Mouse (Mus musculus) forebrain, embryonic 15.5 days (tissue): ENCODE data around the gene Ugt1a10. TPM values are rescaled to one million over a fixed set of nuclear protein-coding genes. Genes with fewer than 3 reads are reported as not detected.
"Not testable (repeated sequence)": the region's sequence is repeated elsewhere in the genome, so short reads cannot be mapped to it uniquely, and the experiment has no call there.

Experiments
- ATAC-seq: fragments of 200-750 bp; cut with Nextera tagmentation; replicated peaks from 2 replicates; pipeline ENCODE4 v1.8.0; 2017; ENCODE audit warnings: mild to moderate bottlenecking, moderate TSS enrichment, moderate library complexity
- H3K27ac ChIP-seq: fragments of 300-500 bp; sonication (generic); replicated peaks from 2 replicates; pipeline ENCODE4 v1.5.1; 2015; ENCODE audit warnings: mild to moderate bottlenecking, inconsistent platforms
- H3K27me3 ChIP-seq: fragments of 300-500 bp; sonication (generic); 2 replicates; pipeline ENCODE4 v1.6.1; 2015; ENCODE audit warnings: inconsistent platforms
- H3K36me3 ChIP-seq: fragments of 300-500 bp; sonication (generic); 2 replicates; pipeline ENCODE4 v1.6.1; 2015; ENCODE audit warnings: mild to moderate bottlenecking, inconsistent platforms
- H3K4me1 ChIP-seq: fragments of 300-500 bp; sonication (generic); 2 replicates; pipeline ENCODE4 v1.6.1; 2015; ENCODE audit warnings: inconsistent platforms
- H3K4me2 ChIP-seq: fragments of 300-500 bp; sonication (generic); replicated peaks from 2 replicates; pipeline ENCODE4 v1.6.1; 2015; ENCODE audit warnings: mild to moderate bottlenecking, inconsistent platforms
- H3K4me3 ChIP-seq: fragments of 300-500 bp; sonication (generic); 2 replicates; pipeline ENCODE4 v1.5.1; 2015; ENCODE audit warnings: mild to moderate bottlenecking, inconsistent platforms
- H3K9ac ChIP-seq: fragments of 300-500 bp; sonication (generic); replicated peaks from 2 replicates; pipeline ENCODE4 v1.6.1; 2015; ENCODE audit warnings: mild to moderate bottlenecking, inconsistent platforms
- H3K9me3 ChIP-seq: fragments of 300-500 bp; sonication (generic); 2 replicates; pipeline ENCODE4 v1.6.1; 2016; ENCODE audit warnings: inconsistent platforms
- WGBS: fragments of 180-500 bp; shearing (Covaris S2); methylation state at CpG from one replicate; pipeline ENCODE4 v1.1.7; 2015; ENCODE audit warnings: mixed read lengths; 5-methylcytosine and 5-hydroxymethylcytosine counted together
- polyA plus RNA-seq: library from polyadenylated mRNA; unstranded; fragments of >200 nt; fragmentation: Nextera tagmentation; extraction: Ambion mirVana; gene quantifications from 2 replicates; pipeline ENCODE4 v1.2.1, GENCODE M21; 2015

Ugt1a10 gene
- polyA plus RNA-seq, 1 experiment from 2014 or later: not detected

DNA sequence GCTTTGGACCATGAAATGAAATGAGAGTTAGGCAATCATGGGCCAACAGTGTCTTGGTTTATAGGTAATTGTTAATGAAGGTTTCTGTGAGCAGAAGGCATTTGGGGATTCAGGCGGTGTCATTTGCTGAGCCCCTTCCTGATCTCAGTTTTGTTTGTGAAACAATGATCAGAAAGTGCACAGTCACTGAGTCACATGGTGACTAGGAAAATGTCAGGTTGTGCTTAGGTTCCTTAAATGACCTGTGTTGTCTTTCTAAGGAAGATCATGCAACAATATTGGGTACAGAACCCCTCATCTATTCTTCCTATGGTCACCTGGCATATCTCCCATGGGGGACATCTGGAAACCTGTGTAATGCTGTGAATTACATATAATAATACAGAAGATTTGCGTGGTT is 7.8 kb upstream of the Ugt1a10 start:
- ATAC-seq, H3K4me3 ChIP-seq, H3K36me3 ChIP-seq, H3K9ac ChIP-seq, H3K27me3 ChIP-seq, H3K27ac ChIP-seq, H3K9me3 ChIP-seq, H3K4me2 ChIP-seq, H3K4me1 ChIP-seq: not testable (repeated sequence)
- WGBS: 79% methylated on average over 2 of the region's 2 CpGs

DNA sequence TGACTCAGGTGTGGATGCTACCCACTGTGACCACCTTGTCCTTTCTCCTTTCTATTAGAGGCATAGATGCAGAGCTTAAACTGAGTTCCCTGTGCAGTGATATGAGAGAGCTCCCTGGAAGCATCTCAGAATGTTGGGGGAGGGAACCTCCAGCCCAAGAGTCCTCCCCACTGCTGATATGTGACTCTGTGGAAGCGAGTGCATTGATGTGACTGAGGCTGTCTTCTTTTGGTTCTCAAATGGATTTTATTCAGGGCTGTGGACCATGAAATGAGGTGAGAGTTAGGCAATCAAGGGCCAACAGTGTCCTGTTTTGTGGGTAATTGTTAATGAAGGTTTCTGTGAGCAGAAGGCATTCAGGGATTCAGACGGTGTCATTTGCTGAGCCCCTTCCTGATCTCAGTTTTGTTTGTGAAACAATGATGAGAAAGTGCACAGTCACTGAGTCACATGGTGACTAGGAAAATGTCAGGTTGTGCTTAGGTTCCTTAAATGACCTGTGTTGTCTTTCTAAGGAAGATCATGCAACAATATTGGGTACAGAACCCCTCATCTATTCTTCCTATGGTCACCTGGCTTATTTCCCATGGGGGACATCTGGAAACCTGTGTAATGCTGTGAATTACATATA is 11.4 kb downstream of the Ugt1a10 start:
- not testable (repeated sequence) for H3K27ac ChIP-seq, H3K4me3 ChIP-seq, H3K4me1 ChIP-seq, H3K9ac ChIP-seq, H3K9me3 ChIP-seq, H3K36me3 ChIP-seq, H3K27me3 ChIP-seq, H3K4me2 ChIP-seq, ATAC-seq
- WGBS: 38% methylated on average over 1 of the region's 2 CpGs

DNA sequence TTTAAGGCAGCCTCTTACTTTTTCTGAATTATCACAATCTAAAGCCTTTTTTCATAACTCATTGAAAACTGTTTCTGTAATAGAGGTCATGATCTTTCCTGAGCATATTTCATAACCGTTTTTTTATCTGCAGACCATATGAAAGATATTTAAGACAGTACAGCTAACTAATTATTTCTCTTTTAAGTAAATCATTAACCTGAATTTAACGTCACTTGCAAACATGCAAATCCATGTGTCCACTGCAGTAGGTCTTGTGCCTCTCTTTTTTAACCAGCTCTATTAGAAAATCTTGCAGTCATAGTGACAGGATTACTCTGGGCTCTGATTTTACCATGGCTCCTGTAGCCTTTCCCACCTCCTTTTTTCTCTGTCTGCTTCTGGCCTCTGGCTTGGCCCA is 15.3 kb downstream of the Ugt1a10 start, which contains the start of gene Ugt1a9:
Gene Ugt1a9 (plus strand): TSS at position 306 of the 400 bp plus-strand sequence.
- WGBS: 83% methylated on average over 2 of the region's 2 CpGs
- Histone ChIP-seq H3K4me2 (no peak within 1 kb of the TSS), H3K9ac (no peak within 1 kb of the TSS), H3K27ac (no peak within 1 kb of the TSS), H3K4me3 (no peak within 1 kb of the TSS), H3K9me3 (no peaks in the 10 kb centered on the region), H3K36me3 (no peaks in the 10 kb centered on the region), H3K4me1 (no peaks in the 10 kb centered on the region), H3K27me3 (no peaks in the 10 kb centered on the region)
- no peak for ATAC-seq

DNA sequence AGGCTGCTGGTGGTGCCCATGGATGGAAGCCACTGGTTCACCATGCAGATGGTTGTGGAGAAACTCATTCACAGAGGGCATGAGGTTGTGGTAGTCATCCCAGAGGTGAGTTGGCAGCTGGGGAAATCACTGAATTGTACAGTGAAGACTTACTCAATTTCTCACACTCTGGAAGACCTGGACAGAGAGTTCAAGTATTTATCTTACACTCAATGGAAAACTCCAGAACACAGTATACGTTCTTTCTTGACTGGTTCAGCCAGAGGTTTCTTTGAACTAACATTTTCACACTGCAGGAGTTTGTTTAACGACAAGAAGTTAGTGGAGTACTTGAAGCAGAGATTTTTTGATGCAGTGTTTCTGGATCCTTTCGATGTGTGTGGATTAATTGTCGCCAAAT is 15.7 kb downstream of the Ugt1a10 start:
- no peaks in the 10 kb centered on the region for H3K27me3 ChIP-seq
- H3K9me3 ChIP-seq: no peaks in the 10 kb centered on the region
- no peak overlapping the region for H3K9ac ChIP-seq
- no peak for ATAC-seq
- WGBS: 86% methylated on average over 4 of the region's 4 CpGs
- H3K4me1 ChIP-seq: no peaks in the 10 kb centered on the region
- H3K4me2 ChIP-seq: no peak overlapping the region
- no peaks in the 10 kb centered on the region for H3K36me3 ChIP-seq
- H3K27ac ChIP-seq: no peak overlapping the region
- no peak overlapping the region for H3K4me3 ChIP-seq

DNA sequence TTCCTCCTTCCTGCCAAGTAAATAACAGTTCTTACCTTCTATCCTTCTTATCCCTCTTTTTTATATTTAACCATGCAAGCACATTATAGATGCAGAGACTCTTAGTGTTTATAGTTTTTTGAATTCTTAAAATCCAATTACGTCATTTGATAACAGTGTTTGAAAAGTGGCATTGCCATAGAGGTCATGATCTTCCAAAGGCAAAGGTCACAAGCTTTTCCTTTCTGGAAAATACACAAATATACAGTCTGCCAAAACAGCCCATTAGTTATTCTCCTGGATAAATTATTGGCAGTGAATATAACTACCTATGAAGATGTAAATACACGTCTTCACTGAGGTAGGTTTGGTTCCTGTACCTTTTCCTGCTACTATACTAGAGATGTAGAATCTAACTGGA is 19.3 kb downstream of the Ugt1a10 start:
- H3K4me2 ChIP-seq: no peak overlapping the region
- no peak overlapping the region for H3K4me3 ChIP-seq
- H3K27me3 ChIP-seq: no peaks in the 10 kb centered on the region
- H3K4me1 ChIP-seq: no peaks in the 10 kb centered on the region
- no peak overlapping the region for H3K9ac ChIP-seq
- WGBS: 89% methylated on average over 2 of the region's 2 CpGs
- no peak overlapping the region for H3K27ac ChIP-seq
- no peaks in the 10 kb centered on the region for H3K36me3 ChIP-seq
- no peaks in the 10 kb centered on the region for H3K9me3 ChIP-seq
- ATAC-seq: no peak

DNA sequence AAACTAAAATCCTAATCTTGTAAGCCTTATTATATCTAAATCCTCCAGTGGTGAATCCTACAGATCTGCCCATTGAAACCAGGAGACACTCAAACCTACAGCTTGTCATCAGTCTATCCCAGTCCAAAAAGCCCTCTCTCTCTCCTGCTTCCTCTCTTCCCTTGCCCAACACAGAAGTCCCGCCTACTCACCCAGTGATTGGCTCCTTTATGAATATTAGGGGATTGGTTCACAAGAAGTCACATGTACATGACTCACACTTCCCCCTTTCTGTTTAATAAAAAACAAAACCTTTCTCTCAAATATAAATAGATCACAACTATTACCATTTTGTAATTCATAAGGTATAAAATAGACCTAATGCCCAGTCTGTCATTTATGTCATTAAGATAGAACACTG is 21.9 kb downstream of the Ugt1a10 start:
- Histone ChIP-seq H3K9me3 (no peaks in the 10 kb centered on the region), H3K4me3 (no peak overlapping the region)
- WGBS: 91% methylated on average over 1 of the region's 1 CpGs

DNA sequence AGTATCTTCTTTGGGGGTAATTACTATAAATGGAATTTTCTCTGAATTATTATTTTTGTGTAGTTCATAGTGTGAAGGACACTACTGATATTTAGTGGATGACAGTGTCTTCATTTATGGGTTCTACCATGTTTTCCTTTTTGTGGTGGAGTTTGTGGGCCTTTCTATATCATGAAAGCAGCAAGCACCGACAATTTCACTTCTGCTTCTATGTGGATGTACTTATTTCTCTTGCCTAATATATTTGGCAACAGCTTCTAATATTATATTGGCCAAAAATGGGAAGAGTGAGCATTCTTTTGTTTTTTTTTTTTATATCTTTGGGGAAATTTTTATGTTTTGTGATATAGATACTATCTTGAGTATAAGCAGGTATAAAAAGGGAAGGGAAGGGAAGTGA is 26.5 kb downstream of the Ugt1a10 start:
- Histone ChIP-seq H3K27me3 (no peaks in the 10 kb centered on the region), H3K9ac (no peak overlapping the region), H3K4me3 (no peak overlapping the region), H3K4me1 (no peaks in the 10 kb centered on the region), H3K9me3 (no peaks in the 10 kb centered on the region), H3K36me3 (no peaks in the 10 kb centered on the region), H3K27ac (no peak overlapping the region), H3K4me2 (no peak overlapping the region)
- WGBS: 90% methylated on average over 1 of the region's 1 CpGs
- no peak for ATAC-seq

More for the DNA sequence above, 21.9 kb downstream of the Ugt1a10 start:
- Histone ChIP-seq H3K4me2 (no peak overlapping the region), H3K36me3 (no peaks in the 10 kb centered on the region), H3K9ac (no peak overlapping the region), H3K4me1 (no peaks in the 10 kb centered on the region), H3K27ac (no peak overlapping the region), H3K27me3 (no peaks in the 10 kb centered on the region)
- no peak for ATAC-seq

DNA sequence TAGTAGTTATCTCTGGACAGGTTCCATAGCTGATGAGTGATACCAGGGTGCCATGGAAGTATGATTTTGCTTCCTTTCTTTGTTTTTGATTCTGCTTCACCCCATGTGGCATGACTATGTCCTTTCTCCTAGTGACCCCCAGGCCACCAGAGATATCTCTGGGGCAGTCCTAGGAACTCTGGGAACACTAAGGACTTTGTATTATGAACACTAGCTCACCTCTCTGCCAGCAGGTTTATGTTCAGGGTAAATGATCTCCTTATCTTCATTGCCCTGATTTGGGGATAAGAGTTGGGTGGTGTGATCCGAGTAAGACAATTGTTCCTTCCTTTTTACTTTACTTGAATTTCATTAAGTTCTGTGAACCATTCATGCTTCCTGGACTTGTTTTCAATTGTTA is 30.9 kb downstream of the Ugt1a10 start:
- Histone ChIP-seq H3K36me3 (no peaks in the 10 kb centered on the region), H3K4me2 (no peak overlapping the region), H3K9ac (no peak overlapping the region), H3K27me3 (no peaks in the 10 kb centered on the region), H3K9me3 (no peaks in the 10 kb centered on the region), H3K27ac (no peak overlapping the region), H3K4me3 (no peak overlapping the region), H3K4me1 (no peaks in the 10 kb centered on the region)
- no peak for ATAC-seq
- WGBS: 81% methylated on average over 1 of the region's 1 CpGs

DNA sequence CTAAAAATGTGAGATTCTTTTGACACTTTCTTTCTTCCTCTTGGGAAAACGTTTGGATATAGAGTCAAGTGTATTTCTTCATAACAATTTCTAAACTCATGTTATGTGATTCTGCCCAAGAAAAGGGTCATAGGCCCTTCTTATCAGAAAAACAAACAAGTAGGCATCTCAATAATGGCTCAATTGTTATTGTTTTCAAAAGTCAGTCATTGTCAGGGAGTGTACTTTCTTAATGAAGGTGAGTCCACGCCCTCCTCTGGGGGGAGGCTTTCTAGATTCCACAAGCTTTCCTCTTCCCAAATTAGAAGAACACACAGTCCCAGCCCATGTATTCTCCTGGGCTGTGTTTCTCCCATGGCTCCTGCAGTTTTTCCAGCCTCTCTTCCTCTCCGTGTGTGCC is 32.3 kb downstream of the Ugt1a10 start, which contains the start of gene Ugt1a8:
Gene Ugt1a8 (plus strand): TSS at position 301 of the 400 bp plus-strand sequence.
- no peaks in the 10 kb centered on the region for H3K4me1 ChIP-seq
- 78% methylated on average over 3 of the region's 3 CpGs for WGBS
- H3K27ac ChIP-seq: no peak within 1 kb of the TSS
- H3K36me3 ChIP-seq: no peaks in the 10 kb centered on the region
- H3K27me3 ChIP-seq: no peaks in the 10 kb centered on the region
- no peak within 1 kb of the TSS for H3K9ac ChIP-seq
- ATAC-seq: no peak
- no peak within 1 kb of the TSS for H3K4me3 ChIP-seq
- H3K4me2 ChIP-seq: no peak within 1 kb of the TSS
- H3K9me3 ChIP-seq: no peaks in the 10 kb centered on the region

DNA sequence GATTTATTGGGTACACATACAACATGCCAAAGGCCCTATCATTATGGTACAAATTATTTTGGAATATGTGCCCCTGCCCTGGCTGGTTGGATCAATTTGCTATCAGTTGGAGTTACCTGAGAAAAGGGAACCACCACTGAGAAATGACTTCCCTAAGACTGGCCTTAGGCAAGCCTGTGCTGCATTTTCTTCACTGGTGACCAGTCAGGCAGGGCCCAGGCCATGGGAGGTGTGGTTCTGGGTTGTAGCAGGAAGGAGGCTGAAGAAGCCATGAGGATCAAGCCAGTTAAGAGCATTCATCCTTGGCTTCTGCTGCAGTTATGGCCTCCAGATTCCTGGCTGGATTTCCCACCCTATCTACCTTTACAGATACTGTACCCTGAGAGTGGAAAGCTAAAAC is 37.2 kb downstream of the Ugt1a10 start:
- no peaks in the 10 kb centered on the region for H3K9me3 ChIP-seq
- H3K4me2 ChIP-seq: no peak overlapping the region
- H3K27me3 ChIP-seq: no peaks in the 10 kb centered on the region
- ATAC-seq: no peak
- no peak overlapping the region for H3K27ac ChIP-seq
- no peak overlapping the region for H3K9ac ChIP-seq
- H3K4me1 ChIP-seq: no peaks in the 10 kb centered on the region
- no peak overlapping the region for H3K4me3 ChIP-seq
- no peaks in the 10 kb centered on the region for H3K36me3 ChIP-seq

DNA sequence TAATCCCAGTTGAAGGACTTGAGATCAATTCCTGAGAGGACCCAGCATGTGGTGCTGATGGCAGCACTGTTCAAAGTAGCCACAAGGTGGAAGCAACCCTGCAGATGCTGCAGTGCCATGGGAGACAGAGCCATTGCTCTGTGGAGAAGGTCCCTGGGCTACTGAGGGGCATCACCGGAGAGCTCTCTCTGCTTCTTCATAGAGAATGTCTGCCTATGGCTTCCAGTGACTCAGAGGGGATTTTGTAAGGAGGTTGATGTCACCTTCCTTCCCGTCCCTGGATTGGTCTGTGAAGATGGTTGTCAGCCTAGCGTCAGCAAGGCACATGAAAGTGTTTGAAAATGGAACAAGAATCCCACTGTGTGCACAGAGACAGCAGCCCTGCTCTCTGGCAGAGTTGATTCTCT is 39.1 kb downstream of the Ugt1a10 start:
- not testable (repeated sequence) for ATAC-seq, H3K4me2 ChIP-seq, H3K9ac ChIP-seq, H3K27me3 ChIP-seq, H3K4me3 ChIP-seq, H3K36me3 ChIP-seq, H3K27ac ChIP-seq, H3K9me3 ChIP-seq, H3K4me1 ChIP-seq
- 85% methylated on average over 3 of the region's 3 CpGs for WGBS

DNA sequence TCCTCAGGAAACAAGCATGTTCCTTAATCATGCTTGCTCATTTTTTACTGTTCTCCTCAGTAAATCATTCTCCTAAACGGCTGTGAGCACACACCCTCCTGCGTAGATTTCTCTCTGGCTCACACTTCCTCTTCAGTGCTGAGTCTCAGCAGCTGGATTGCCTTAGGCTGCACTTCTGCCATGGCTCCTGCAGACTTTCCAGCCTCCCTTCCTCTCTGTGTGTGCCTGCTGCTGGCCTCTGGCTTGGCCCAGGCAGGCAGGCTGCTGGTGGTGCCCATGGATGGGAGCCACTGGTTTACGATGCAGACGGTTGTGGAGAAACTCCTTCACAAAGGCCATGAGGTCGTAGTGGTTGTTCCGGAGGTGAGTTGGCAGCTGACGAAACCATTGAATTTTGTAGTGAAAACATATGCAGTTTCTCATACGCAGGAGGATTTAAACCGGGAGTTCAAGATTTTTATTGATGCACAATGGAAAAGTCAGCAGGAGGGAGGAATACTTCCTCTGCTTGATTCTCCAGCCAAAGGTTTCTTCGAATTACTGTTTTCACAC is 39.8 kb downstream of the Ugt1a10 start, which contains the start of gene Ugt1a7c:
Gene Ugt1a7c (plus strand): TSS at position 122 of the 552 bp plus-strand sequence.
- H3K4me3 ChIP-seq: no peak within 1 kb of the TSS
- H3K4me2 ChIP-seq: no peak within 1 kb of the TSS
- no peak within 1 kb of the TSS for H3K27ac ChIP-seq
- H3K27me3 ChIP-seq: no peaks in the 10 kb centered on the region
- H3K9ac ChIP-seq: no peak within 1 kb of the TSS
- no peaks in the 10 kb centered on the region for H3K4me1 ChIP-seq
- WGBS: 70% methylated on average over 10 of the region's 10 CpGs
- no peaks in the 10 kb centered on the region for H3K9me3 ChIP-seq
- no peaks in the 10 kb centered on the region for H3K36me3 ChIP-seq
- no peak for ATAC-seq

DNA sequence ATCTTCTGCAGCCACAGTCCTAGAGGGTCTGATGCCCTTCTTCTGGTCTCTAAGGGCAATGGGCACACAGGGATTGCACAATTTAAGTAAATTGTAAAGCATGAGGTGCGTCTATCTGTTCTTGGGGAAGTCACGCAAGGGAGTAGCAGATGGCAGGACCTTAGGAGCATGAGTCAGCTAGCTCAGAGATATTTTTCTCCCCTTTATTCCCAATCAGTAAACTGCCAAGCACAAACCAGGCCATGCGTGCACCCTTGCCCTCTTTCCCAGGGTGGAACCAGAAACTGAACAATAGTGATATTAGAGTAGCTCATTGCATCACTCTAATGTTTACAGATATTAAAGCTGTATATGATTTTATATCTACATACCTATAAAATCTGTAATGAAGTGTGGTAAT is 43.4 kb downstream of the Ugt1a10 start:
- H3K9me3 ChIP-seq, H3K36me3 ChIP-seq, H3K9ac ChIP-seq, H3K27me3 ChIP-seq, H3K27ac ChIP-seq, H3K4me1 ChIP-seq, H3K4me3 ChIP-seq, ATAC-seq, H3K4me2 ChIP-seq: not testable (repeated sequence)
- WGBS: 93% methylated on average over 3 of the region's 3 CpGs
